Mouse (Mus musculus): Measurements from ENCODE around the gene Myo1b. TPM values are rescaled to one million over a fixed set of nuclear protein-coding genes. Genes with fewer than 3 reads are reported as not detected.

Myo1b gene
- polyA plus RNA-seq, 1 experiment from 2014 or later: 11.5 TPM

DNA sequence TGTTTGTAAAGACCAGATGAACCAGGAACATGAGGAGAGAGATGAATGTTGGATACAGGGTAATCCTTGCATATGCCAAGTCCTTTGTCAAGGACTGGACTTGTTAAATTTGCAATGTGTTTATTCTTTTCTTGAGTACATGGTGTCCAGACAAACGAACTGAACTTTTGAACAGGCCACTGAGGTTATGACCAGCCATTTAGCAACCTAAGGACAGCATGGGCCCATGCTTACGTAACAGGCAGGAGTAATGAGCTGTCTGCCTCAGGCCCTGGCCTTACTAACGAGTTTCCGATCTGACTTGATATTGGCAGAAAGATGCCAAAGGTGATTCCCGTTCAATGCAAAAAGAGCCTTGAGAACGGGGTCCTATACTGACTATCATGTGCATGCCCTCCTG is 156.2 kb downstream of the Myo1b start:
- no peaks in the 10 kb centered on the region for H3K9me3 ChIP-seq (replicated peaks; ENCODE audit: control insufficient read depth, low read length)
- no peak overlapping the region for H3K27ac ChIP-seq (ENCODE audit: low read length)
- H3K4me1 ChIP-seq (ENCODE audit: control insufficient read depth, low read depth, low read length): no peaks in the 10 kb centered on the region
- H3K36me3 ChIP-seq (ENCODE audit: control insufficient read depth, insufficient read depth): 0 out of 2 replicates have a peak, but pooled peaks cover 2% of the 10 kb centered on the region
- WGBS (ENCODE audit: insufficient replicate concordance): 69% methylated on average over 6 of the region's 6 CpGs
- no peak for ATAC-seq (ENCODE audit: low read depth)
- no peak overlapping the region for H3K4me2 ChIP-seq (ENCODE audit: low read depth, low read length)
- no peak overlapping the region for H3K9ac ChIP-seq (ENCODE audit: low read depth, low read length)
- no peaks in the 10 kb centered on the region for H3K27me3 ChIP-seq (ENCODE audit: control insufficient read depth, insufficient read depth, low read depth, low read length)
- H3K4me3 ChIP-seq (ENCODE audit: low read depth, low read length): no peak overlapping the region

GRCm38 (mm10) chr1:51758326-51759109 is 157.4 kb downstream of the Myo1b start:
- no peak overlapping the region for H3K4me3 ChIP-seq (ENCODE audit: low read depth, low read length)
- WGBS (ENCODE audit: insufficient replicate concordance): 63% methylated on average over 15 of the region's 15 CpGs
- no peaks in the 10 kb centered on the region for H3K4me1 ChIP-seq (ENCODE audit: control insufficient read depth, low read depth, low read length)
- H3K9me3 ChIP-seq (replicated peaks; ENCODE audit: control insufficient read depth, low read length): no peaks in the 10 kb centered on the region
- H3K27ac ChIP-seq (ENCODE audit: low read length): no peak overlapping the region
- 0 out of 2 replicates have a peak, but pooled peaks cover 2% of the 10 kb centered on the region for H3K36me3 ChIP-seq (ENCODE audit: control insufficient read depth, insufficient read depth)
- no peak for ATAC-seq (ENCODE audit: low read depth)
- H3K27me3 ChIP-seq (ENCODE audit: control insufficient read depth, insufficient read depth, low read depth, low read length): no peaks in the 10 kb centered on the region
- no peak overlapping the region for H3K4me2 ChIP-seq (ENCODE audit: low read depth, low read length)
- H3K9ac ChIP-seq (ENCODE audit: low read depth, low read length): no peak overlapping the region

DNA sequence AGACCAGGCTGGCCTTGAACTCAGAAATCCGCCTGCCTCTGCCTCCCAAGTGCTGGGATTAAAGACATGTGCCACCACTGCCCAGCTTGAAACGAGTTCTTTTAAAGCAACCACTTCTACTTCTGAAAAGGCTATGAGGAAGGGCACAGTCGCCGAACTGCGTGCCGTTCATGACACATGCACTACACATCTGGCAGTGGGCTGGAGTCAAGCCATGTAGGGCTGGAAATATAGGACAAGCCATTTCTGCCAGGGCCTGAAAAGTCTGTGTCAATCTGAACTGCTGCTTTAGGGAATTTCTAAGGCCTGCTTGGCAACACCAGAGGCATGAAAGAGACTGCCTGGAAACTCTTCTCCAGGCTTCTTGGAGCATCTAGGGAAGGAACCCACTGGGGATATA is 162.2 kb downstream of the Myo1b start:
- H3K4me3 ChIP-seq (ENCODE audit: low read depth, low read length): no peak overlapping the region
- ATAC-seq (ENCODE audit: low read depth): no peak
- WGBS (ENCODE audit: insufficient replicate concordance): 59% methylated on average over 6 of the region's 6 CpGs

GRCm38 (mm10) chr1:51751006-51751405 is 164.9 kb downstream of the Myo1b start:
- Histone ChIP-seq H3K27ac (ENCODE audit: low read length) (no peak overlapping the region), H3K4me2 (ENCODE audit: low read depth, low read length) (no peak overlapping the region), H3K4me3 (ENCODE audit: low read depth, low read length) (no peak overlapping the region), H3K36me3 (ENCODE audit: control insufficient read depth, insufficient read depth) (0 out of 2 replicates have a peak, but pooled peaks cover 2% of the 10 kb centered on the region), H3K27me3 (ENCODE audit: control insufficient read depth, insufficient read depth, low read depth, low read length) (no peaks in the 10 kb centered on the region), H3K9me3 (replicated peaks; ENCODE audit: control insufficient read depth, low read length) (no peaks in the 10 kb centered on the region), H3K9ac (ENCODE audit: low read depth, low read length) (no peak overlapping the region), H3K4me1 (ENCODE audit: control insufficient read depth, low read depth, low read length) (no peaks in the 10 kb centered on the region)
- WGBS (ENCODE audit: insufficient replicate concordance): 61% methylated on average over 10 of the region's 10 CpGs
- no peak for ATAC-seq (ENCODE audit: low read depth)

More for the DNA sequence above, 162.2 kb downstream of the Myo1b start:
- no peaks in the 10 kb centered on the region for H3K4me1 ChIP-seq (ENCODE audit: control insufficient read depth, low read depth, low read length)
- no peak overlapping the region for H3K9ac ChIP-seq (ENCODE audit: low read depth, low read length)
- no peak overlapping the region for H3K27ac ChIP-seq (ENCODE audit: low read length)
- no peak overlapping the region for H3K4me2 ChIP-seq (ENCODE audit: low read depth, low read length)
- 0 out of 2 replicates have a peak, but pooled peaks cover 2% of the 10 kb centered on the region for H3K36me3 ChIP-seq (ENCODE audit: control insufficient read depth, insufficient read depth)
- no peaks in the 10 kb centered on the region for H3K27me3 ChIP-seq (ENCODE audit: control insufficient read depth, insufficient read depth, low read depth, low read length)
- H3K9me3 ChIP-seq (replicated peaks; ENCODE audit: control insufficient read depth, low read length): no peaks in the 10 kb centered on the region

GRCm38 (mm10) chr1:51748306-51748705 is 167.6 kb downstream of the Myo1b start:
- Histone ChIP-seq H3K27me3 (ENCODE audit: control insufficient read depth, insufficient read depth, low read depth, low read length) (no peaks in the 10 kb centered on the region), H3K4me3 (ENCODE audit: low read depth, low read length) (no peak overlapping the region), H3K4me2 (ENCODE audit: low read depth, low read length) (no peak overlapping the region), H3K9ac (ENCODE audit: low read depth, low read length) (no peak overlapping the region), H3K36me3 (ENCODE audit: control insufficient read depth, insufficient read depth) (no peaks in the 10 kb centered on the region), H3K4me1 (ENCODE audit: control insufficient read depth, low read depth, low read length) (no peaks in the 10 kb centered on the region), H3K9me3 (replicated peaks; ENCODE audit: control insufficient read depth, low read length) (no peaks in the 10 kb centered on the region), H3K27ac (ENCODE audit: low read length) (no peak overlapping the region)
- no peak for ATAC-seq (ENCODE audit: low read depth)
- WGBS (ENCODE audit: insufficient replicate concordance): 54% methylated on average over 2 of the region's 2 CpGs

DNA sequence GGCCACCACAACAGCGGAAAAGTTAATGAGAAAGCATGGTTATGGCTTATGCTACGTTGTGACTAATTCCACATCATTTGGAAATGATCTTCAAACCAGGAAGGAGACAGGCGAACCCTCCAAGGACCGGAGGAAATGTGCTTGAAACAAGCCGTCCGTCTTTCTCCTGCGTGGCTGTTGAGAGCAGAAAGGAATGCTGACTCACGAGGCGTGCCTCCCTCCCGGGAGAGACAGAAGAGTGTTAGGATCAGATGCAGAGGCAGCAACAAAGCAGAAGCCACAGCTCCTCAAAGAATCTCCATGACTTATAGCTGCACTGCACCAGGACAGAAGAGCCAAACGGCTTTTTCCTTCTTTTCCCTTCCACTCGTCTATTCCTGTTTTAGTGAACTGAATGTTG is 168.4 kb downstream of the Myo1b start:
- Histone ChIP-seq H3K9ac (ENCODE audit: low read depth, low read length) (no peak overlapping the region), H3K27me3 (ENCODE audit: control insufficient read depth, insufficient read depth, low read depth, low read length) (no peaks in the 10 kb centered on the region), H3K4me2 (ENCODE audit: low read depth, low read length) (no peak overlapping the region), H3K4me1 (ENCODE audit: control insufficient read depth, low read depth, low read length) (no peaks in the 10 kb centered on the region), H3K36me3 (ENCODE audit: control insufficient read depth, insufficient read depth) (no peaks in the 10 kb centered on the region), H3K27ac (ENCODE audit: low read length) (no peak overlapping the region), H3K4me3 (ENCODE audit: low read depth, low read length) (no peak overlapping the region), H3K9me3 (replicated peaks; ENCODE audit: control insufficient read depth, low read length) (no peaks in the 10 kb centered on the region)
- ATAC-seq (ENCODE audit: low read depth): no peak
- 24% methylated on average over 12 of the region's 12 CpGs for WGBS (ENCODE audit: insufficient replicate concordance)

GRCm38 (mm10) chr1:51746711-51747240 is 169.1 kb downstream of the Myo1b start:
- Histone ChIP-seq H3K9me3 (replicated peaks; ENCODE audit: control insufficient read depth, low read length) (no peaks in the 10 kb centered on the region), H3K4me2 (ENCODE audit: low read depth, low read length) (no peak overlapping the region), H3K27ac (ENCODE audit: low read length) (no peak overlapping the region), H3K36me3 (ENCODE audit: control insufficient read depth, insufficient read depth) (no peaks in the 10 kb centered on the region), H3K4me3 (ENCODE audit: low read depth, low read length) (no peak overlapping the region), H3K4me1 (ENCODE audit: control insufficient read depth, low read depth, low read length) (no peaks in the 10 kb centered on the region), H3K9ac (ENCODE audit: low read depth, low read length) (no peak overlapping the region), H3K27me3 (ENCODE audit: control insufficient read depth, insufficient read depth, low read depth, low read length) (no peaks in the 10 kb centered on the region)
- no peak for ATAC-seq (ENCODE audit: low read depth)
- WGBS (ENCODE audit: insufficient replicate concordance): 81% methylated on average over 15 of the region's 15 CpGs

GRCm38 (mm10) chr1:51743756-51744425 is 172.0 kb downstream of the Myo1b start:
- Histone ChIP-seq H3K4me3 (ENCODE audit: low read depth, low read length) (no peak overlapping the region), H3K27ac (ENCODE audit: low read length) (no peak overlapping the region), H3K9me3 (replicated peaks; ENCODE audit: control insufficient read depth, low read length) (no peaks in the 10 kb centered on the region), H3K4me1 (ENCODE audit: control insufficient read depth, low read depth, low read length) (peaks cover 5% of the 10 kb centered on the region; the same call in 1 of the 2 replicates), H3K9ac (ENCODE audit: low read depth, low read length) (no peak overlapping the region), H3K27me3 (ENCODE audit: control insufficient read depth, insufficient read depth, low read depth, low read length) (no peaks in the 10 kb centered on the region), H3K36me3 (ENCODE audit: control insufficient read depth, insufficient read depth) (no peaks in the 10 kb centered on the region), H3K4me2 (ENCODE audit: low read depth, low read length) (no peak overlapping the region)
- no peak for ATAC-seq (ENCODE audit: low read depth)
- WGBS (ENCODE audit: insufficient replicate concordance): 73% methylated on average over 3 of the region's 3 CpGs

DNA sequence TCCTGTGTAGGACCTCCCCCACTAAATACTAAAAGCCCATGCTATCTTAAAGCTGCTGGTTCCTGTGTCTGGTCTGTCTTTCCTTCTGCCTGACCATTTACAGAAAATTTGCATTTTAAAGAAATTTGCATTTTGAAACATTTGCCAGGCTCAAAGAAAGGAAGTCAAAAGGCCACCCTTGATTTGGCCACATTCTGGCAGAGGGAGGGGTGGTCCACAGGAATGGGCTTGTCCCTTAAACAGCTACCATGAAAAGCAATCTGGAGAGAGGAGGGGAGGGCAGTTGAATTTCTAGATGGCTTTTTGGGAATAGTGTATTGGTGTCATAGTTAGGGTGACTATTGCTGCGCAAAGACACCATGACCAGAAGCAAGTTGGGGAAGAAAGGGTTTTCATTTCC is 173.3 kb downstream of the Myo1b start:
- Histone ChIP-seq H3K27ac (ENCODE audit: low read length) (no peak overlapping the region), H3K4me1 (ENCODE audit: control insufficient read depth, low read depth, low read length) (peaks cover 5% of the 10 kb centered on the region; the same call in 1 of the 2 replicates), H3K9me3 (replicated peaks; ENCODE audit: control insufficient read depth, low read length) (no peaks in the 10 kb centered on the region), H3K36me3 (ENCODE audit: control insufficient read depth, insufficient read depth) (no peaks in the 10 kb centered on the region), H3K4me3 (ENCODE audit: low read depth, low read length) (no peak overlapping the region), H3K27me3 (ENCODE audit: control insufficient read depth, insufficient read depth, low read depth, low read length) (no peaks in the 10 kb centered on the region), H3K4me2 (ENCODE audit: low read depth, low read length) (no peak overlapping the region), H3K9ac (ENCODE audit: low read depth, low read length) (no peak overlapping the region)
- WGBS (ENCODE audit: insufficient replicate concordance): 88% methylated on average over 1 of the region's 1 CpGs
- no peak for ATAC-seq (ENCODE audit: low read depth)
